Mouse (Mus musculus) erythroblast, adult 5-6 weeks (primary cell): ENCODE results near the gene Calr4. TPM values are rescaled to one million over a fixed set of nuclear protein-coding genes. Genes with fewer than 3 reads are reported as not detected.

Source experiments
- ATAC-seq: replicated peaks from 2 replicates; pipeline ENCODE4 v1.8.0; 2016; ENCODE audit warnings: moderate number of reproducible peaks, mild to moderate bottlenecking, moderate TSS enrichment, inconsistent platforms; ENCODE audit not compliant: poor library complexity, low FRiP score, severe bottlenecking
- total RNA-seq, 2 experiments: library from RNA; stranded (forward) in 1 of 2; stranded (reverse) in 1 of 2; fragments of 150-400 nt in 1 of 2; fragments of 200-764, 138-1000 nt in 1 of 2; gene quantifications; 2 replicates each; pipeline versions ENCODE4 v1.2.3 to v1.2.4; 2015 to 2017; ENCODE audit warnings: low replicate concordance in 2 of 2

Gene Calr4
- total RNA-seq, 2 experiments from 2014 or later = not detected

DNA sequence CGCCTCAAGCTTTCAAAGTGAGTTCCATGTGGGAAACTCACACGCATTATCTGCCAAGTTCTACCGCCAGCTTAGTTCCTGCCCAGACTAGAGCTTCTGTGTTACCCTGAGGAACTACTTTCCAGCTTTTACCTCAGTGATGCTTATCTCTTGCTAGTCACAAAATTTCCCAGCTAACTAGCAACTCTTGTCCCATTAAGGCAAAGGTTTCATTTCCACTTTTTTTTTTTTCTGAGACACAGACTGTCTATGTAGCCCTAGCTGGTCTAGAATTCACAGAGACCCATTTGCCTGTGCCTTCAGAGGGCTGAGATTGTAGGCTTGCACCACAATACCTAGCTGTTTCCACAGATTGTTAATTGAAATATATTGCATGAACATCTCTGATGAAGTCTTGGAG lies 33.2 kb downstream of the Calr4 start:
- ATAC-seq = no peak

DNA sequence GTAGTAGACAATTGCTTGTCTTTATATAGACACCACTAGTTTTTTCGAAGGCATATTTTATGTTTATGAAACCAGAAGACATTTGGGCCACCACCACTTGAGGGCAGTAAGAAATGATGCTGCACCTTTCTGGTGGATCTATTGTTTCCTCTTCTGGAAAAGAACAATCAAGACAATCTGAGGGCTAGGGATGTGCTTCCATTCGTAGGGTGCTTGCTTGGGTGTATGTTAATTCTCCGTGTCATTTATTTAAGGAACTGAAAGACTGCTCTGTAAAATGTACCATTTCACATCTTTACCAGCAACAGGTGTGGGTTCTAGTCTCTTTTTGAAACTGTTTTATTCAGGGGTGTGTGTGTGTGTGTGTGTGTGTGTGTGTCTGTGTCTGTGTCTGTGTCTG lies 34.6 kb downstream of the Calr4 start:
- no peak for ATAC-seq

DNA sequence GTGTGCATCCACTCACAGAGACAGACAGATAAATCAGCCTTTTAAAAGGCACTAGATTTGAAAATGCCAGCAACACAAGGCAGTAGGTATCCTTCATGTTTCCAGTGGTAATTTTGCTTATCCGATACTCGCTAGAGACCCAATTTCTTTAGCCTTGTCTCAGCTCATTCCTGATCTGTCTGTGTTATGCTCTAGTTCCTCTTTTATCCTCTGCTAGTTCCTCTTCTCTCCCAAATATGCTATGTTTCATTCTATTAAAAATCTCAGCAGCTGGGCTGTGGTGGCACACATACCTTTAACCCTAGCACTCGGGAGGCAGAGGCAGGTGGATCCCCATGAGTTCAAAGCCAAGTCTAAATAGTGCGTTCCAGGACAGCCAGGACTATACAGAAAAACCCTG lies 37.5 kb downstream of the Calr4 start:
- ATAC-seq = no peak

DNA sequence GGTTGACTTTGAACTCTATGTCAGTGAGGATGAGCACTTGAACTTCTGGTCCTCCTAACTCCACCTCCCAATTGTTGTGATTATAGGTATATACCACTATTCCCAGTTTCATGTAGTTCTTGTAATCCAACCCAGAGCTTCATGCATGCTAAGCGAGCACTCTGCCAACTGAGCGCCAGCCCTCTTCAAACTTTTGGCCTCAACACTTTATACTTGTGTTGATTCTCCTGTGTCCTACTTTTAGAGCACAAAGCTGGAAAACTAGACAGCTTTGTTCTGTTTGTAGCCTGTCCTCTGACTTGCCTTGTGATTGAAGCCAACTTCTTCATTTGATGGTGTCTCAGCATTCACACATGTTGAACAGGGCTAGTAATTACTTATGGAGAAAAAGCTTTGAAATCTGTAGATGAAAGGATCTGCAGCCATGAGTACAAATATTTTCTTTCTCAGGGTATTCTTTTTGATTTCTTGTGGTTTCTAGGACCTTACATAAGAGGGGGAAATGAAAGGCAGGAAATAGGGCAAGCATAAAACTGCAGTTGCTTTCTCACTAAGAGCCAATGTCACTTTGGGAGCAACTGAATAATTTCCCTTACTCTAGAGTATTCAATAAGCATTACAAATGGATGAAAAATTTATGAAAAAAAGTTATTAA lies 39.4 kb downstream of the Calr4 start:
- ATAC-seq = no peak

DNA sequence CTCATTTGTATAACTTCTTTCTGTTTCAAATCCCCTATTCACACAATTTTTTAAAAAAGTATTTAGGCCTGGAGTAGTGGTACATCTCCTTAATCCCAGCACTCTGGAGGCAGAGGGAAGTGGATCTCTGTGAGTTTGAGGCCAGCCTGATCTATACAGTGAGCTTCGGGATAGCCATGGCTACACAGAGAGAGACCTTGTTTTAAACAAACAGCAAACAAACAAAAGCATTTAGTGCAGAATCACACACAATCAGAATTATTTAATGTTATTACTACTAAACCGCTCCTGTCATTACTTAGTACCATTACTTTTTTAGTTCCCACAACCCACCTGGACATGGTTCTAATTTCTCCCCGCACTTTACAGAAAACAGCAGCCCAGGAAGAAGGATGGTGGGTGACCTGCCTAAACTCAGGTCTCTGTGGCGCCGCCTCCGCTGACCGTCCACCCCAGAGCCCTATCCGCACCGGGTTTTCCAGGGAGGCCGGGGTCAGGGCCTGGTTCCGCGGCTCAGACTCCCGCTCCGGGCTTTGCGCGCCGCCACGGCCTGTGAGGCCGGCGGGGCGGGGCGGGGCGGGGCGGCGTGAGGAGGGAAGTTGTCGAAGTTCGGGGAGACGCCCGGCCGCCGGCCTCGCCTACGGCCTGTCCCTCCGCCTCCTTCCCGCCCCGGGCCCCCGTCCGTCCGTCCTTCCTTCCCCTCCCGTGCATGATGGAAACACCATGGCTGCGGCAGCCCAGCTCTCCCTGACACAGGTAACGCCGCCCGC lies 45.6 kb downstream of the Calr4 start, which contains the start of gene Eps15:
TSS of gene Eps15 (plus strand) at position 580 of the 770 bp plus-strand sequence.
- ATAC-seq = peak; percentile 84

DNA sequence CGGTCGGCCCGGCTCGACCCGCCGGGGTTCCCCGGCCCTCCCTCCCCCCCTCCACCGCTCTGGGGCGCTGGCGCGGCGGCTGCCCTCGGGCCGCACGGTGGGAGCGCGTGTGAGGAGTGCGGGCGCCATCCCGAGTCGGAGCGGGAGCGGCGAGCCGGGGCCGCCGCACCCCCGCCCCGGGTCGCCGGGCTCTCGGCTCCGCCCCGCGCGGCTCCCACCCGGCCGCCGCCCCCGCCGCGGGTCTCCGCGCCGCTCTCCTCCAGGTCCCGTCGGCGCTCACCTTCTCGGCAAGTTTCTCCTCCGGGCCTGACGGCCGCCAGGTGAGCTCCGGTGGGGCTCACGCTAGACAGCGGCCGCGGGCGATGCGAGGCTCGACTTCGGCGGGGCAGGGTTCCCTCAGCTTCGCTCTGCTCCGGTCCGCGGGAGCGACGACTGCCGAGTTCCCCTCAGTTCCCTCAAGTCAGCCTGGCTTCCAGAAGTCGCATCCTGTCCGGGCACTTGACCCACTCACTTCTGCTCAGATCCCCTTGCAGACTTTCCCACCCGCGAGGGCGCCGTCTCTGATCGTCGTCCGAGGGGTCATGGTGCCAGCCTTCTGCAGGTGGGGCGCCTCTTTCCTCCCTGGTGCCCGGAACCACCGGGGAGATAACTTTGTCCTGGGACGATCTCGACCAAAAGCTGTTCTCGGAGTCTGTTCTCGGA lies 46.3 kb downstream of the Calr4 start:
- ATAC-seq = peak; percentile 45

DNA sequence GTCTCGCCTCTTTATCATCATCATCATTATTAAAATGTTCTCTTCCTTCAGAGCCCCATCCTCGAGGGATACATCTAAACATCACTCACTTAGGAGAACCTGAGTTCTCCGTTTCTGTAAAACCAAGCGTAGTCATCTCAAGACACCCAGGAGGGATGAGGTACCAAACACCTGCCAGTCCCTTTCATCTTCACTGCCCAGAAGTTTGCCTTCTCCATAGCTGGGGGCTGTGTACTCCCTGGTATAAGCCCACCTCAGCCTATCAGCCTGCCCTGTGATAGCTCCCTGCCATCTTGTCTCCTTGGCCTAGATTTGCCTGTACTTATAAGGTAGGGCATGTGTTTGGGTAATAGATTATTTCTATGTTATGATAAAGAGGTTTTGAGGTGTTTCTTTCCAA lies 46.9 kb downstream of the Calr4 start:
- ATAC-seq = peak; percentile 17

DNA sequence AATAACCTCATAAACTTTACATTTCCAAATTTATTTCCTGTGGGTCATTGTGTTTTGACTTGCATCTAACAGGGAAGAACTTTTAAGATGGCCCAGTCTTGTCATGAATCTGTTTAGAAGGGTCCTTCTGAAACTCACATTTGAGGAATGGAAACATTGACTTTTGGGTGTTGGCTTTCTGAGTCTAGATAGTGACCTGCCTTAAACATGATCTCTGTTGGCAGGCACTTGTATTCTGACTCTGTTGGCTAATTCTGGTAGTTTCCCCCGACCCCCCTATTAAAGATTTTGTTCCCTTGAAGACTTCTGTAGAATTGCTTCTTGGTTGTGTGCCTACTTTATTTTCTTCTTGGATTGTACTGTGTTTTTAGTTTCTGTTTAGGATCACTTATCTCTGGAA lies 47.7 kb downstream of the Calr4 start:
- no peak for ATAC-seq

DNA sequence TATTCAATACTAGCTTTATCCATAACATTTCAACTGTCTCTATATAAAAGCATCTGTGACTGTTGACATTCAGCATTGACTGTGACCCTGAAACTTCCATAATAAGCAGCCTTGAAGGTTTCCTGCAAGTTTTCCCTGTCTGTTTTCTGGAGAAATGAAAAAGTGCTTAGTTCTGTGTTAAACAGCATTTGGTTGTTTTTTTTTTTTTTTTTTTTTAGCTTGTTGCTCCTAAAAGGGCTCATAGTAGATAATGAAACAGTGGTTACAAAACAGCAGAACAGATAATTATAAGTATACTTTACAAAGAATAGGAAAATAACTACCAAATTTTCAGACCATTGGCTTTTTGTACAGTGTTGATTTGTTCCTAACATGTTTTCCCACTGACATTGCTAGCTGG lies 60.3 kb downstream of the Calr4 start:
- no peak for ATAC-seq

DNA sequence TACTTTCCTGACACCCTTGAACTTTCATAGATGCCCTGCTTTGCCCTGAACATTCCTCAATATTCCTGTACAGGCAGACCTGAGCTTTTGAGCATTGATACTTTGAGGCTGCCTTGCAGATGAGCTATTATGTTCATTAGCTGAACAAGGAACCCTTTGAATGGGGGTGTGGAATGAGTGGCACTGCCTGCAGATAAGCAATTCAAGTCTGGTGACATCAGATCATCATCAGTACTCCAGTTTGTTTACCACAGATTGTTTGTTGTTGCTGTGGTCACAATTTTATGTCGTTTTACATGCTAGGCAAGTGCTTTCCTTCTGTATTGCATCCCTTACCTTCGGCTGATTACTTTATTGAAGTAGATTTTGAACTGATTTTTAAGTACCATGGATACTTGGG lies 62.2 kb downstream of the Calr4 start:
- no peak for ATAC-seq

DNA sequence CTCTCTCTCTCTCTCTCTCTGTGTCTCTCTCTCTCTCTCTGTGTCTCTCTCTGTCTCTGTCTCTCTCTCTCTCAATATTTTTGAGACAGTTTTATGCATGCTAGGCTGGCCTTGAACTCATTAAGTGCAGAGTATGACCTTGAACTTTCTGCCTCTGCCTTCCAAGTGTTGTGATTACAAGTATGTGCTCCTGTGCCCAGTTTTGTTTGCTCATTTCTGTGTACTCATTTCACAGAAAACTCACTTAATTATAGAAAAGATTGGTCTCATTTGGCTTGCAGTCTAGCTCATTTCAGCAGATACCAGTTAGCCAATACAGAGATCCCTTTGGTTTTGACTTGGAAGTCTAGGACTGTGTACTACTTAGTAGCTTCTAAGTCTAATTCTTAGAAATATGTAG lies 64.9 kb downstream of the Calr4 start:
- no peak for ATAC-seq

Other genes starting within 250 kb of the Calr4 start
- gene Nrd1, start 233.8 kb upstream of the Calr4 start, total RNA-seq (2015; ENCODE audit: low replicate concordance) = 178 and 182 TPM in 2 replicates
- 191 and 203 TPM in 2 replicates for gene Nrd1, start 233.8 kb upstream of the Calr4 start, total RNA-seq (2017; ENCODE audit: low replicate concordance)
- 54.8 and 76.5 TPM in 2 replicates for gene Osbpl9, start 32.2 kb upstream of the Calr4 start, total RNA-seq (2015; ENCODE audit: low replicate concordance)
- 33.3 and 46.8 TPM in 2 replicates for gene Osbpl9, start 32.2 kb upstream of the Calr4 start, total RNA-seq (2017; ENCODE audit: low replicate concordance)
- gene Eps15, start 45.8 kb downstream of the Calr4 start, total RNA-seq (2015; ENCODE audit: low replicate concordance) = 62.3 and 67.7 TPM in 2 replicates
- gene Eps15, start 45.8 kb downstream of the Calr4 start, total RNA-seq (2017; ENCODE audit: low replicate concordance) = 53.4 and 81.4 TPM in 2 replicates
- 10.8 and 15.0 TPM in 2 replicates for gene Ttc39a, start 172.1 kb downstream of the Calr4 start, total RNA-seq (2015; ENCODE audit: low replicate concordance)
- 16.7 and 17.4 TPM in 2 replicates for gene Ttc39a, start 172.1 kb downstream of the Calr4 start, total RNA-seq (2017; ENCODE audit: low replicate concordance)